Mouse (Mus musculus) midbrain, embryonic 13.5 days (tissue): ENCODE results near the gene Olfr1428. TPM values are rescaled to one million over a fixed set of nuclear protein-coding genes. Genes with fewer than 3 reads are reported as not detected.
"Not testable (repeated sequence)": the region's sequence is repeated elsewhere in the genome, so short reads cannot be mapped to it uniquely, and the experiment has no call there.

Experiments
- ATAC-seq: fragments of 200-750 bp; cut with Nextera tagmentation; 2 replicates; pipeline ENCODE4 v1.8.0; 2017; ENCODE audit warnings: mild to moderate bottlenecking, moderate TSS enrichment, moderate library complexity
- H3K27ac ChIP-seq: fragments of 300-500 bp; sonication (generic); 2 replicates; pipeline ENCODE4 v1.5.1; 2015; ENCODE audit warnings: inconsistent platforms, mild to moderate bottlenecking, moderate library complexity
- H3K27me3 ChIP-seq: fragments of 300-500 bp; sonication (generic); 2 replicates; pipeline ENCODE4 v1.6.1; 2015; ENCODE audit warnings: mild to moderate bottlenecking, inconsistent platforms
- H3K36me3 ChIP-seq: fragments of 300-500 bp; sonication (generic); 2 replicates; pipeline ENCODE4 v1.6.1; 2015; ENCODE audit warnings: mild to moderate bottlenecking, inconsistent platforms
- H3K4me1 ChIP-seq: fragments of 300-500 bp; sonication (generic); replicated peaks from 2 replicates; pipeline ENCODE4 v1.6.1; 2015; ENCODE audit warnings: inconsistent platforms
- H3K4me2 ChIP-seq: fragments of 300-500 bp; sonication (generic); replicated peaks from 2 replicates; pipeline ENCODE4 v1.6.1; 2015; ENCODE audit warnings: moderate library complexity, mild to moderate bottlenecking, inconsistent platforms
- H3K4me3 ChIP-seq: fragments of 300-500 bp; sonication (generic); replicated peaks from 2 replicates; pipeline ENCODE4 v1.5.1; 2015; ENCODE audit warnings: mild to moderate bottlenecking, inconsistent platforms
- H3K9ac ChIP-seq: fragments of 300-500 bp; sonication (generic); replicated peaks from 2 replicates; pipeline ENCODE4 v1.6.1; 2015; ENCODE audit warnings: mild to moderate bottlenecking, inconsistent platforms
- H3K9me3 ChIP-seq: fragments of 300-500 bp; sonication (generic); 2 replicates; pipeline ENCODE4 v1.6.1; 2016; ENCODE audit warnings: mild to moderate bottlenecking, inconsistent platforms
- WGBS: fragments of 180-500 bp; shearing (Covaris S2); methylation state at CpG from one replicate; pipeline ENCODE4 v1.1.7; 2015; 5-methylcytosine and 5-hydroxymethylcytosine counted together
- polyA plus RNA-seq: library from polyadenylated mRNA; unstranded; fragments of >200 nt; fragmentation: Nextera tagmentation; extraction: Ambion mirVana; gene quantifications from 2 replicates; pipeline ENCODE4 v1.2.1, GENCODE M21; 2015

Gene Olfr1428
- polyA plus RNA-seq, 1 experiment from 2014 or later = not detected

DNA sequence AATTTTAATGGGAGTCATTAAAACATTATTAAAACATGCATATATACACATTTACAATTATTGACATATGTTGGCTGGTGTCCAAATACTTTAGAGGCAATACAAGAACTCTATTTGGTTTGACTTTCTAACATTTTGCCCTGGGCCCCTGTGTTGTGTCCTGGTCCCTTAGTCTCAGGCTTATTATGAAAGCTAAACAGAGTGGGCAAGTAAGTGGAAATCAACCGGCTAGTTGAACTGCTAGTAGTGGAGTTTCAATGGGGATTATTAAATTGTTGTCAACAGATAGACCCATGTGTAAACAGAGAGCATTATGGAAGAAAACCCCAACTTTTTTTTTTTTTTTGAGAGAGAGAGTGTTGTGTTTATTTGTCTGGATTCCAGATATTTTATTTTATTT lies 53.1 kb downstream of the Olfr1428 start, which contains the start of gene Olfr1424:
Gene Olfr1424, minus strand, starts transcription at position 101 of the 400 bp plus-strand sequence.
- H3K4me2 ChIP-seq, H3K36me3 ChIP-seq, H3K4me1 ChIP-seq, H3K4me3 ChIP-seq, ATAC-seq, H3K27me3 ChIP-seq, H3K27ac ChIP-seq, H3K9me3 ChIP-seq, H3K9ac ChIP-seq: not testable (repeated sequence)
- WGBS = 83% methylated on average over 1 of the region's 1 CpGs

Other genes with a start within 250 kb of the Olfr1428 start
- not detected in 2 replicates for gene Olfr1419, start 240.8 kb downstream of the Olfr1428 start, polyA plus RNA-seq
- 0.16 TPM in 1 of 2 replicates, not detected in the other for gene Olfr1420, start 229.3 kb downstream of the Olfr1428 start, polyA plus RNA-seq
- 19.6 and 21.4 TPM in 2 replicates for gene Patl1, start 203.5 kb downstream of the Olfr1428 start, polyA plus RNA-seq
- 3.9 and 4.1 TPM in 2 replicates for gene Osbp, start 150.0 kb downstream of the Olfr1428 start, polyA plus RNA-seq
- gene Olfr1423, start 74.6 kb downstream of the Olfr1428 start, polyA plus RNA-seq = not detected in 2 replicates
- gene Olfr1424, start 53.2 kb downstream of the Olfr1428 start, polyA plus RNA-seq = not detected in 2 replicates
- not detected in 2 replicates for gene Olfr1425, start 38.2 kb downstream of the Olfr1428 start, polyA plus RNA-seq
- not detected in 2 replicates for gene Olfr1426, start 23.9 kb downstream of the Olfr1428 start, polyA plus RNA-seq
- gene Olfr1427, start 12.6 kb downstream of the Olfr1428 start, polyA plus RNA-seq = not detected in 2 replicates
- not detected in 2 replicates for gene Olfr76, start 7.3 kb upstream of the Olfr1428 start, polyA plus RNA-seq
- gene Olfr1555-ps1, start 54.2 kb upstream of the Olfr1428 start, polyA plus RNA-seq = not detected in 2 replicates
- not detected in 2 replicates for gene Olfr1431, start 84.7 kb upstream of the Olfr1428 start, polyA plus RNA-seq
- not detected in 2 replicates for gene Olfr1432, start 116.7 kb upstream of the Olfr1428 start, polyA plus RNA-seq
- not detected in 2 replicates for gene Olfr262, start 125.8 kb upstream of the Olfr1428 start, polyA plus RNA-seq
- gene Olfr235, start 145.1 kb upstream of the Olfr1428 start, polyA plus RNA-seq = not detected in 2 replicates
- not detected in 2 replicates for gene Olfr1434, start 164.0 kb upstream of the Olfr1428 start, polyA plus RNA-seq
- not detected in 2 replicates for gene Olfr1436, start 183.2 kb upstream of the Olfr1428 start, polyA plus RNA-seq
- not detected in 2 replicates for gene Olfr1437, start 209.2 kb upstream of the Olfr1428 start, polyA plus RNA-seq
- not detected in 2 replicates for gene Olfr1438-ps1, start 220.0 kb upstream of the Olfr1428 start, polyA plus RNA-seq